Mouse (Mus musculus) hindbrain, embryonic 16.5 days (tissue): Measurements from ENCODE around the gene Col25a1. TPM values are rescaled to one million over a fixed set of nuclear protein-coding genes. Genes with fewer than 3 reads are reported as not detected.

Source experiments
- ATAC-seq: fragments of 200-750 bp; cut with Nextera tagmentation; 2 replicates; pipeline ENCODE4 v1.8.0; 2017; ENCODE audit warnings: moderate TSS enrichment, moderate library complexity
- H3K27ac ChIP-seq: fragments of 300-500 bp; sonication (generic); 2 replicates; pipeline ENCODE4 v1.5.1; 2014; ENCODE audit warnings: low read depth, mild to moderate bottlenecking, control low read depth, low read length, moderate library complexity
- H3K27me3 ChIP-seq: fragments of 300-500 bp; sonication (generic); replicated peaks from 2 replicates; pipeline ENCODE4 v1.6.1; 2014; ENCODE audit warnings: low read length; ENCODE audit not compliant: control insufficient read depth, insufficient read depth
- H3K36me3 ChIP-seq: fragments of 300-500 bp; sonication (generic); 2 replicates; pipeline ENCODE4 v1.6.1; 2014; ENCODE audit warnings: mild to moderate bottlenecking, low read length, moderate library complexity, mixed read lengths; ENCODE audit not compliant: control insufficient read depth, insufficient read depth
- H3K4me1 ChIP-seq: fragments of 300-500 bp; sonication (generic); 2 replicates; pipeline ENCODE4 v1.6.1; 2014; ENCODE audit warnings: low read depth, low read length; ENCODE audit not compliant: control insufficient read depth, insufficient read depth
- H3K4me2 ChIP-seq: fragments of 300-500 bp; sonication (generic); 2 replicates; pipeline ENCODE4 v1.6.1; 2014; ENCODE audit warnings: mild to moderate bottlenecking, low read length, control low read depth, moderate library complexity
- H3K4me3 ChIP-seq: fragments of 300-500 bp; sonication (generic); 2 replicates; pipeline ENCODE4 v1.5.1; 2014; ENCODE audit warnings: mild to moderate bottlenecking, low read length, control low read depth, moderate library complexity
- H3K9ac ChIP-seq: fragments of 300-500 bp; sonication (generic); 2 replicates; pipeline ENCODE4 v1.6.1; 2014; ENCODE audit warnings: low read depth, mild to moderate bottlenecking, control low read depth, low read length, moderate library complexity
- H3K9me3 ChIP-seq: fragments of 300-500 bp; sonication (generic); 2 replicates; pipeline ENCODE4 v1.6.1; 2014; ENCODE audit warnings: mild to moderate bottlenecking, low read length, moderate library complexity; ENCODE audit not compliant: control insufficient read depth
- WGBS: fragments of 180-500 bp; shearing (Covaris S2); extraction: QIAGEN DNeasy Blood & Tissue Kit; methylation state at CpG from one replicate; pipeline ENCODE4 v1.1.7; 2014; 5-methylcytosine and 5-hydroxymethylcytosine counted together
- polyA plus RNA-seq: library from polyadenylated mRNA; unstranded; fragments of >200 nt; fragmentation: Nextera tagmentation; extraction: Ambion mirVana; gene quantifications from 2 replicates; pipeline ENCODE4 v1.2.1, GENCODE M21; 2015

The Col25a1 gene
- polyA plus RNA-seq, 1 experiment from 2014 or later: 4.8 TPM

DNA sequence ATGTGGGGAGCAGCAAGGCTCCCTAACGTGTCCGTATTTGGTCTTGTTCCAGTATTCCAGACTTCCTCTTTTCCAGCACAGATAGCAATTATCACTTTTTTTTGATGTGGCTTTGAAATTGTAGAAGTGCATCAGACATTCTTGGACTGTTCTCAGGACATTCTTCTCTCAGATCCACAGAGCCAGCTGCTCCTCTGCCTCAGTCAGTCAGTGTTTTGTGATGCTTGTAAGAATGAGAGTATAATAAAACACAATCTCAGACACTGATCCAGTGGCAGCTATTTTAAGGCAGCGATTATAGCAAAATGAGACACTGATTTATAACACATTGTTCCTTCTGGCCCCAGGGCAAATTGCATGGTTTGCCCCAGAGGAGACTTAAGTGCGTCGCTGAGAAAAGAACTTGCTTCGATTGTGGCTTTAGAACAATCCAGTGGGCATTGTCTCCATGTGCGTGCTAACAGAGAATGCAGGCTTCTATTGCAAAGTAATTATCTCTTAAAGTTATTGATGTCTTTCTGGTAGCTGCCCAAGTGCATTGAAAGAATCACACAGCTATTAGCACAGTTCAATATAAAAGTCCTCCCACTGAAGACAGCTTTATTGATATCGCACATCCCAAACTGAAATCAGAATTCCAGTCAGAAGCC, 111.5 kb downstream of the Col25a1 start:
- 46% methylated on average over 8 of the region's 8 CpGs for whole genome bisulfite sequencing
- ATAC-seq: peak; percentile 24; the same call in 1 of the 2 replicates
- no peaks in the 10 kb centered on the region for H3K36me3 ChIP-seq
- H3K4me3 ChIP-seq: no peak overlapping the region
- no peak overlapping the region for H3K4me2 ChIP-seq
- no peaks in the 10 kb centered on the region for H3K27me3 ChIP-seq
- H3K9me3 ChIP-seq: no peaks in the 10 kb centered on the region
- no peak overlapping the region for H3K27ac ChIP-seq
- no peak overlapping the region for H3K9ac ChIP-seq
- no peaks in the 10 kb centered on the region for H3K4me1 ChIP-seq

DNA sequence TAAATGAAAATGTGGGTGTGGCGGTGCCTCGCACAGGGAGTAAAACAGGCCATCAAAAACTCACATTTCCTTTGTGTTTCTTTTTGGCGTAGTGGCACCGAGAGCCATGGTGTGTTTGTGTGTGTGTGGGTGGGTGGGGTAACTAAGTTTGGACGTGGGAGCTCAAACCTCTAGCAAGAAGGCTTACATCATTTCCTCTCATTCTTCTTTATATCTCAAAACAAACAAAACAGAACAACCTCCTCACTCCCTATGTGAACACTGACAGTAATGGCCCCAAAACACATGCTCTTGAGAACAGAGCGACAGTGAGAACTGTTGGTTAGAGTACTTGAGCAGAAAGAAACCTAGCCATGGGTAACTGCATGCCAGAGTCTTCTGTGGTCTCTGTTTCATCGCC, 121.1 kb downstream of the Col25a1 start:
- H3K9ac ChIP-seq: no peak overlapping the region
- 87% methylated on average over 7 of the region's 7 CpGs for WGBS
- H3K36me3 ChIP-seq: no peaks in the 10 kb centered on the region
- no peaks in the 10 kb centered on the region for H3K27me3 ChIP-seq
- no peak overlapping the region for H3K4me3 ChIP-seq
- H3K4me1 ChIP-seq: no peaks in the 10 kb centered on the region
- no peak overlapping the region for H3K4me2 ChIP-seq
- H3K9me3 ChIP-seq: no peaks in the 10 kb centered on the region
- no peak overlapping the region for H3K27ac ChIP-seq
- no peak for ATAC-seq

DNA sequence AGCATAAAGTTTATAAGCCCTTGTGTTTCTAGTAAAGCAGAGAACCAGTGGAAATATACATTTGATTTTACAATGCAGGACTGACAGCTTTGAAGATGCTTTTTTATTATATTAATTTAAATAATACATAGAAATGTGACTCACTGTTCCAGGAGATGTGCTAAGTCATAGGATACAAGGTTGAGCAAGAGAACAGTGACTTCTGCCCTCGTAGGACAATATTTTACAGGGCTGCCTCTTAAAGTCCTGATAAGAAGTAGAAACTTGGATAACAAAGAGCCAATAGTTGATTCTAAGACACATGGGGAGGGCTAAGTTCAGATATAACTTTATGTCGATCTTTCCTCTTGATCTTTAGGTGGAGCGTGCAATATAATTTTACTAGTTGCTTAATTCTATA, 124.8 kb downstream of the Col25a1 start:
- Histone ChIP-seq H3K4me1 (no peaks in the 10 kb centered on the region), H3K9me3 (0 out of 2 replicates have a peak, but pooled peaks cover 2% of the 10 kb centered on the region), H3K4me3 (no peak overlapping the region), H3K4me2 (no peak overlapping the region), H3K9ac (no peak overlapping the region), H3K27me3 (no peaks in the 10 kb centered on the region), H3K36me3 (no peaks in the 10 kb centered on the region), H3K27ac (no peak overlapping the region)
- no peak for ATAC-seq
- 94% methylated on average over 3 of the region's 3 CpGs for WGBS

GRCm38 (mm10) chr3:130256610-130257009, 125.3 kb downstream of the Col25a1 start:
- Histone ChIP-seq H3K27me3 (no peaks in the 10 kb centered on the region), H3K9ac (no peak overlapping the region), H3K4me3 (no peak overlapping the region), H3K4me2 (no peak overlapping the region), H3K27ac (no peak overlapping the region), H3K36me3 (no peaks in the 10 kb centered on the region), H3K9me3 (0 out of 2 replicates have a peak, but pooled peaks cover 2% of the 10 kb centered on the region), H3K4me1 (no peaks in the 10 kb centered on the region)
- 86% methylated on average over 7 of the region's 7 CpGs for WGBS
- no peak for ATAC-seq

- Histone ChIP-seq H3K4me3 (no peak overlapping the region), H3K4me2 (no peak overlapping the region), H3K4me1 (no peaks in the 10 kb centered on the region), H3K36me3 (no peaks in the 10 kb centered on the region), H3K27ac (no peak overlapping the region), H3K9me3 (0 out of 2 replicates have a peak, but pooled peaks cover 2% of the 10 kb centered on the region), H3K9ac (no peak overlapping the region), H3K27me3 (no peaks in the 10 kb centered on the region)
- 82% methylated on average over 2 of the region's 2 CpGs for WGBS
- no peak for ATAC-seq
Measured at GRCm38 (mm10) chr3:130259670-130260069, 128.4 kb downstream of the Col25a1 start.

DNA sequence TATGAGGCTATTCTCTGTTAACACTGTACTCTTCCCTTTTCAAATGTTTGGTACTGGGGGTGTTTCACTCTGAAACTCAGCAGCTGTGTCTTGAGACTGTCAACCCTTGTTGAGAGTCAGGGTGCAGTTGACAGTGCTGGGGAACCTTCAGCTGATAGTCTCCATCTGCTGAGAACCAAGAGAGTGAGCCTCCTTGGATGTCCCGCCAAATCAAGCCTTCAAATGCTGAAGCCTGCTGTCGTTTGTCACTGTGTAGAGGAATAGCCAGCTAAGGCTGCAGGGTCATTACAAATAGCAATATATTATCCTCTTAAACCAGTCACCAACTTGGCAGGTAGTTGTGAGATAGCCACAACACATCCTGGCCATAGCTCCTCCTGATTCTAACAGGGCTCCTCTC, 129.0 kb downstream of the Col25a1 start:
- no peaks in the 10 kb centered on the region for H3K4me1 ChIP-seq
- 0 out of 2 replicates have a peak, but pooled peaks cover 2% of the 10 kb centered on the region for H3K9me3 ChIP-seq
- H3K27me3 ChIP-seq: no peaks in the 10 kb centered on the region
- H3K9ac ChIP-seq: no peak overlapping the region
- H3K4me2 ChIP-seq: no peak overlapping the region
- H3K4me3 ChIP-seq: no peak overlapping the region
- H3K36me3 ChIP-seq: no peaks in the 10 kb centered on the region
- 93% methylated on average over 2 of the region's 2 CpGs for WGBS
- no peak overlapping the region for H3K27ac ChIP-seq
- ATAC-seq: no peak

GRCm38 (mm10) chr3:130265104-130265503, 133.8 kb downstream of the Col25a1 start:
- WGBS: 76% methylated on average over 9 of the region's 9 CpGs
- no peak overlapping the region for H3K4me3 ChIP-seq
- no peaks in the 10 kb centered on the region for H3K27me3 ChIP-seq
- peak; percentile 54; the same call in 1 of the 2 replicates for ATAC-seq
- no peak overlapping the region for H3K4me2 ChIP-seq
- H3K27ac ChIP-seq: no peak overlapping the region
- no peaks in the 10 kb centered on the region for H3K4me1 ChIP-seq
- H3K9ac ChIP-seq: no peak overlapping the region
- H3K9me3 ChIP-seq: no peaks in the 10 kb centered on the region
- no peaks in the 10 kb centered on the region for H3K36me3 ChIP-seq

- Histone ChIP-seq H3K4me2 (no peak overlapping the region), H3K27me3 (no peaks in the 10 kb centered on the region), H3K4me3 (no peak overlapping the region), H3K4me1 (no peaks in the 10 kb centered on the region), H3K9ac (no peak overlapping the region), H3K27ac (no peak overlapping the region), H3K36me3 (no peaks in the 10 kb centered on the region), H3K9me3 (no peaks in the 10 kb centered on the region)
- no peak for ATAC-seq
- 73% methylated on average over 3 of the region's 3 CpGs for WGBS
Measured at GRCm38 (mm10) chr3:130270509-130270908, 139.2 kb downstream of the Col25a1 start.

- no peaks in the 10 kb centered on the region for H3K9me3 ChIP-seq
- H3K4me3 ChIP-seq: no peak overlapping the region
- no peak for ATAC-seq
- no peak overlapping the region for H3K27ac ChIP-seq
- WGBS: 71% methylated on average over 2 of the region's 2 CpGs
- peaks cover 2% of the 10 kb centered on the region; the same call in 1 of the 2 replicates for H3K4me1 ChIP-seq
- H3K9ac ChIP-seq: no peak overlapping the region
- no peaks in the 10 kb centered on the region for H3K36me3 ChIP-seq
- no peaks in the 10 kb centered on the region for H3K27me3 ChIP-seq
- no peak overlapping the region for H3K4me2 ChIP-seq
Measured at GRCm38 (mm10) chr3:130273949-130274348, 142.6 kb downstream of the Col25a1 start.
